Mouse (Mus musculus): ENCODE measurements around the gene Fam3b.

- TF ChIP-seq EP300 (IDR thresholded peaks at IDR 0.05; ENCODE audit: insufficient read depth, low read depth, low read length) (no peak), CTCF (IDR thresholded peaks at IDR 0.05; ENCODE audit: low read depth, low read length) (no peak)
These were observed 19.1 kb upstream of the Fam3b start for GRCm38 (mm10) chr16:97533751-97534150.

All from ES-Bruce4 (cell line).